Mouse (Mus musculus): ENCODE results near the gene Tmco3. TPM values are rescaled to one million over a fixed set of nuclear protein-coding genes. Genes with fewer than 3 reads are reported as not detected.

Gene Tmco3
- total and polyA plus RNA-seq, 2 experiments from 2014 or later: 21.1 to 25.9 TPM

GRCm38 (mm10) chr8:13343134-13343533, 55.1 kb downstream of the Tmco3 start:
- no peaks in the 10 kb centered on the region for H3K27me3 ChIP-seq (ENCODE audit: insufficient read depth, low read length)
- peaks cover 65% of the 10 kb centered on the region for H3K36me3 ChIP-seq (ENCODE audit: insufficient read depth)
- ATAC-seq (no peak), DNase-seq (no peak)
- no peak overlapping the region for H3K4me3 ChIP-seq (ENCODE audit: low read depth, low read length)
- TF ChIP-seq CTCF (IDR thresholded peaks at IDR 0.05; ENCODE audit: low read depth): no peak
- no peak overlapping the region for H3K27ac ChIP-seq (ENCODE audit: low read depth, low read length)
- peaks cover 4% of the 10 kb centered on the region; the same call in 1 of the 2 replicates for H3K4me1 ChIP-seq (ENCODE audit: insufficient read depth)
- WGBS: 96% methylated on average over 4 of the region's 4 CpGs
- H3K4me2 ChIP-seq (ENCODE audit: low read depth): no peak overlapping the region
- no peaks in the 10 kb centered on the region for H3K9me3 ChIP-seq (ENCODE audit: low read length)
- no peak overlapping the region for H3K9ac ChIP-seq

- Histone ChIP-seq H3K4me3 (ENCODE audit: low read depth, low read length) (no peak overlapping the region), H3K4me2 (ENCODE audit: low read depth) (no peak overlapping the region), H3K27ac (ENCODE audit: low read depth, low read length) (no peak overlapping the region), H3K4me1 (ENCODE audit: insufficient read depth) (no peaks in the 10 kb centered on the region), H3K27me3 (ENCODE audit: insufficient read depth, low read length) (no peaks in the 10 kb centered on the region), H3K9ac (no peak overlapping the region), H3K36me3 (ENCODE audit: insufficient read depth) (peaks cover 82% of the 10 kb centered on the region), H3K9me3 (ENCODE audit: low read length) (no peaks in the 10 kb centered on the region)
- TF ChIP-seq CTCF (IDR thresholded peaks at IDR 0.05; ENCODE audit: low read depth): no peak
- 88% methylated on average over 7 of the region's 7 CpGs for WGBS
- DNase-seq (no peak), ATAC-seq (no peak)
Measured at GRCm38 (mm10) chr8:13350052-13350451, 62.1 kb downstream of the Tmco3 start.

GRCm38 (mm10) chr8:13351593-13351992, 63.6 kb downstream of the Tmco3 start:
- H3K4me1 ChIP-seq (ENCODE audit: insufficient read depth): no peaks in the 10 kb centered on the region
- H3K36me3 ChIP-seq (ENCODE audit: insufficient read depth): peaks cover 77% of the 10 kb centered on the region
- ATAC-seq (no peak), DNase-seq (no peak)
- no peak overlapping the region for H3K4me3 ChIP-seq (ENCODE audit: low read depth, low read length)
- TF ChIP-seq CTCF (IDR thresholded peaks at IDR 0.05; ENCODE audit: low read depth): no peak
- WGBS: 84% methylated on average over 5 of the region's 5 CpGs
- no peak overlapping the region for H3K27ac ChIP-seq (ENCODE audit: low read depth, low read length)
- no peaks in the 10 kb centered on the region for H3K27me3 ChIP-seq (ENCODE audit: insufficient read depth, low read length)
- no peak overlapping the region for H3K9ac ChIP-seq
- H3K4me2 ChIP-seq (ENCODE audit: low read depth): no peak overlapping the region
- H3K9me3 ChIP-seq (ENCODE audit: low read length): no peaks in the 10 kb centered on the region

GRCm38 (mm10) chr8:13352601-13353000, 64.6 kb downstream of the Tmco3 start:
- Histone ChIP-seq H3K9me3 (ENCODE audit: low read length) (no peaks in the 10 kb centered on the region), H3K4me3 (ENCODE audit: low read depth, low read length) (no peak overlapping the region), H3K36me3 (ENCODE audit: insufficient read depth) (peaks cover 76% of the 10 kb centered on the region), H3K4me1 (ENCODE audit: insufficient read depth) (no peaks in the 10 kb centered on the region), H3K27me3 (ENCODE audit: insufficient read depth, low read length) (no peaks in the 10 kb centered on the region), H3K9ac (no peak overlapping the region), H3K4me2 (ENCODE audit: low read depth) (no peak overlapping the region), H3K27ac (ENCODE audit: low read depth, low read length) (no peak overlapping the region)
- WGBS: 89% methylated on average over 8 of the region's 8 CpGs
- no peak for TF ChIP-seq CTCF (IDR thresholded peaks at IDR 0.05; ENCODE audit: low read depth)
- no peak for ATAC-seq
- DNase-seq: no peak

GRCm38 (mm10) chr8:13353155-13353833, 65.3 kb downstream of the Tmco3 start:
- peaks cover 77% of the 10 kb centered on the region for H3K36me3 ChIP-seq (ENCODE audit: insufficient read depth)

GRCm38 (mm10) chr8:13353883-13354282, 65.9 kb downstream of the Tmco3 start:
- Histone ChIP-seq H3K36me3 (ENCODE audit: insufficient read depth) (peaks cover 77% of the 10 kb centered on the region), H3K27ac (ENCODE audit: low read depth, low read length) (no peak overlapping the region), H3K4me1 (ENCODE audit: insufficient read depth) (no peaks in the 10 kb centered on the region), H3K27me3 (ENCODE audit: insufficient read depth, low read length) (no peaks in the 10 kb centered on the region), H3K9ac (no peak overlapping the region), H3K4me2 (ENCODE audit: low read depth) (no peak overlapping the region), H3K4me3 (ENCODE audit: low read depth, low read length) (no peak overlapping the region), H3K9me3 (ENCODE audit: low read length) (no peaks in the 10 kb centered on the region)
- 77% methylated on average over 4 of the region's 4 CpGs for WGBS
- ATAC-seq: no peak
- TF ChIP-seq CTCF (IDR thresholded peaks at IDR 0.05; ENCODE audit: low read depth): no peak
- no peak for DNase-seq

More at GRCm38 (mm10) chr8:13353155-13353833, 65.3 kb downstream of the Tmco3 start:
- H3K9me3 ChIP-seq (ENCODE audit: low read length): no peaks in the 10 kb centered on the region
- H3K27me3 ChIP-seq (ENCODE audit: insufficient read depth, low read length): no peaks in the 10 kb centered on the region
- 79% methylated on average over 9 of the region's 9 CpGs for WGBS
- no peak for DNase-seq
- no peak for ATAC-seq
- H3K4me2 ChIP-seq (ENCODE audit: low read depth): no peak overlapping the region
- H3K27ac ChIP-seq (ENCODE audit: low read depth, low read length): no peak overlapping the region
- no peak overlapping the region for H3K4me3 ChIP-seq (ENCODE audit: low read depth, low read length)
- H3K4me1 ChIP-seq (ENCODE audit: insufficient read depth): no peaks in the 10 kb centered on the region
- H3K9ac ChIP-seq: no peak overlapping the region
- TF ChIP-seq CTCF (IDR thresholded peaks at IDR 0.05; ENCODE audit: low read depth): no peak

- no peak overlapping the region for H3K9ac ChIP-seq
- no peak for ATAC-seq
Measured at GRCm38 (mm10) chr8:13356221-13356620, 68.2 kb downstream of the Tmco3 start.

More at GRCm38 (mm10) chr8:13356221-13356620, 68.2 kb downstream of the Tmco3 start:
- DNase-seq: no peak
- Histone ChIP-seq H3K27me3 (ENCODE audit: insufficient read depth, low read length) (no peaks in the 10 kb centered on the region), H3K9me3 (ENCODE audit: low read length) (no peaks in the 10 kb centered on the region), H3K36me3 (ENCODE audit: insufficient read depth) (peaks cover 77% of the 10 kb centered on the region), H3K4me1 (ENCODE audit: insufficient read depth) (no peaks in the 10 kb centered on the region), H3K4me3 (ENCODE audit: low read depth, low read length) (no peak overlapping the region), H3K27ac (ENCODE audit: low read depth, low read length) (no peak overlapping the region), H3K4me2 (ENCODE audit: low read depth) (no peak overlapping the region)
- TF ChIP-seq CTCF (IDR thresholded peaks at IDR 0.05; ENCODE audit: low read depth): no peak
- WGBS: 84% methylated on average over 6 of the region's 6 CpGs

Measured in forebrain, postnatal 0 days (tissue).